Mouse (Mus musculus): ENCODE measurements around the gene 2210016L21Rik.

DNA sequence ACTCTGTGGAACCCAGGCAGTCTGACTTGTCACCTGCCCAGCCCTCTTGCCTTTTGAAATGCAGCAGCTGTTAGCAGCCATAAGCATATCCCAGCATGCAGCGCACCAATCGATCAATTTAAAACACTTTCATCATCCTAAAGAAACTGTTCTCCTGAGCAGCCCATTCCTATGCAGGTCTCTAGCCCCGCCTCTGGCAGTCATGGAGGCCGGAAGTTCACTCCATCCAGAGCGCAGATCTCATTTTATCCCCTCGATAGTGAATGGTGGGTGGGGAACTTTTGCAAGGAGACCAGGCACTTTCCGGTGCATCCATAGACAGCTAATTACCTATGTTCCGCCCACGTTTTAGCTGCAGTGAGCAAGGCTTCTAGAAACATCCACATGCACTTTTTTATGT, 30.2 kb downstream of the 2210016L21Rik start:
- TF ChIP-seq GATA2 (IDR thresholded peaks at IDR 0.05; ENCODE audit: borderline replicate concordance, low read depth, low read length), result no peak
- TF ChIP-seq CTCF (IDR thresholded peaks at IDR 0.05; ENCODE audit: low read depth, low read length), result no peak
- no peak for TF ChIP-seq GATA1 (IDR thresholded peaks at IDR 0.05; ENCODE audit: borderline replicate concordance, low read length)
- no peak for TF ChIP-seq POLR2AphosphoS5 (IDR thresholded peaks at IDR 0.05; ENCODE audit: insufficient replicate concordance, low read depth, low read length)

Measured in G1E (cell line).